ENCODE assay signal across 8 mouse cellular contexts in genomic region chr5:117096716-117097115, GRCm38 (mm10). TPM values are rescaled to one million over a fixed set of nuclear protein-coding genes. Genes with fewer than 3 reads are reported as not detected.
DNase-seq lines count a peak whose midpoint lies in the region; ATAC-seq and TF ChIP-seq lines count a peak whose summit lies in the region.

No protein-coding gene starts in this region.

- no peaks in the 10 kb centered on the region for H3K27me3 ChIP-seq in hindbrain, embryonic 10.5 days (ENCODE audit: insufficient read depth, poor library complexity, severe bottlenecking)
- no peaks in the 10 kb centered on the region for H3K27me3 ChIP-seq in hindbrain, embryonic 16.5 days (replicated peaks; ENCODE audit: control insufficient read depth, insufficient read depth, low read length)
- H3K27me3 ChIP-seq in MEL (ENCODE audit: control insufficient read depth in 1 of 2, insufficient read depth in 2 of 2, low read length in 2 of 2): no peaks in the 10 kb centered on the region
- no peaks in the 10 kb centered on the region for H3K27me3 ChIP-seq in kidney, postnatal 0 days (ENCODE audit: insufficient read depth, low read length)

- no peak overlapping the region for H3K9ac ChIP-seq in hindbrain, embryonic 16.5 days (ENCODE audit: low read depth, low read length)
- no peak overlapping the region for H3K9ac ChIP-seq in MEL (ENCODE audit: control insufficient read depth, low read depth, low read length, poor library complexity, severe bottlenecking)
- H3K9ac ChIP-seq in kidney, postnatal 0 days (ENCODE audit: low read depth, low read length): no peak overlapping the region

- DNase-seq in hindbrain, embryonic 10.5 days (ENCODE audit: low spot score): peak; percentile 46
- DNase-seq in 416B (ENCODE audit: low read depth) (peak; percentile 82), MEL (ENCODE audit: low read depth, low spot score) (peak; percentile 66)
- peak; percentile 75 to 77 for DNase-seq in cerebellum, postnatal 14 days
- DNase-seq in kidney, postnatal 0 days (ENCODE audit: low spot score): peak; percentile 70
- peak; percentile 46 to 64 for DNase-seq in lung, postnatal 4 days
- peak; percentile 61 for DNase-seq in thymus, postnatal 4 days

- TF ChIP-seq RAD21 in MEL (IDR thresholded peaks at IDR 0.05; ENCODE audit: low read depth, low read length): peak; percentile 73

- no peak for TF ChIP-seq EP300 in MEL (IDR thresholded peaks at IDR 0.05; ENCODE audit: low read depth in 1 of 2, low read length in 2 of 2)

- TF ChIP-seq POLR2A in MEL (IDR thresholded peaks at IDR 0.05; ENCODE audit: control insufficient read depth in 1 of 2, insufficient read depth in 1 of 2, low read depth in 1 of 2, low read length in 2 of 2, poor library complexity in 1 of 2): no peak

- peak; percentile 75 to 84 (median 76) for TF ChIP-seq CTCF in MEL (IDR thresholded peaks at IDR 0.05 in 2 of 3, conservative IDR thresholded peaks at IDR 0.05 in 1 of 3; ENCODE audit: control insufficient read depth in 1 of 3, insufficient read depth in 1 of 3, low read depth in 2 of 3, low read length in 3 of 3, poor library complexity in 1 of 3, severe bottlenecking in 1 of 3)
- TF ChIP-seq CTCF in kidney, postnatal 0 days (IDR thresholded peaks at IDR 0.05; ENCODE audit: low read depth): peak; percentile 82

- no peaks in the 10 kb centered on the region for H3K79me2 ChIP-seq in MEL (ENCODE audit: control insufficient read depth, insufficient read depth, low read length, poor library complexity)

- H3K4me3 ChIP-seq in hindbrain, embryonic 10.5 days: no peak overlapping the region
- no peak overlapping the region for H3K4me3 ChIP-seq in hindbrain, embryonic 16.5 days (ENCODE audit: low read length)
- H3K4me3 ChIP-seq in MEL (ENCODE audit: control insufficient read depth in 1 of 2, insufficient read depth in 1 of 2, low read depth in 2 of 2, low read length in 2 of 2): no peak overlapping the region
- no peak overlapping the region for H3K4me3 ChIP-seq in kidney, postnatal 0 days (replicated peaks; ENCODE audit: low read depth, low read length)

- H3K4me1 ChIP-seq in hindbrain, embryonic 10.5 days (replicated peaks): peaks cover 15% of the 10 kb centered on the region; the same call in 1 of the 2 replicates
- H3K4me1 ChIP-seq in hindbrain, embryonic 16.5 days (ENCODE audit: control insufficient read depth, insufficient read depth, low read depth, low read length): no peaks in the 10 kb centered on the region
- no peaks in the 10 kb centered on the region for H3K4me1 ChIP-seq in MEL (ENCODE audit: control insufficient read depth in 1 of 2, insufficient read depth in 2 of 2, low read length in 2 of 2)
- H3K4me1 ChIP-seq in kidney, postnatal 0 days (replicated peaks; ENCODE audit: insufficient read depth, low read length): no peaks in the 10 kb centered on the region

- H3K4me2 ChIP-seq in hindbrain, embryonic 16.5 days (ENCODE audit: low read length): no peak overlapping the region
- no peak overlapping the region for H3K4me2 ChIP-seq in kidney, postnatal 0 days (ENCODE audit: low read length)

- H3K27ac ChIP-seq in hindbrain, embryonic 10.5 days: no peak overlapping the region
- no peak overlapping the region for H3K27ac ChIP-seq in hindbrain, embryonic 16.5 days (ENCODE audit: low read depth, low read length)
- no peak overlapping the region for H3K27ac ChIP-seq in MEL (ENCODE audit: control insufficient read depth, low read depth, low read length)
- no peak overlapping the region for H3K27ac ChIP-seq in kidney, postnatal 0 days

- peaks cover 93% of the 10 kb centered on the region for H3K36me3 ChIP-seq in hindbrain, embryonic 10.5 days
- peaks cover 28% of the 10 kb centered on the region for H3K36me3 ChIP-seq in hindbrain, embryonic 16.5 days (ENCODE audit: control insufficient read depth, insufficient read depth, low read length)
- peaks cover 0 to 2% of the 10 kb centered on the region in 2 experiments; a peak in 1 of 4 replicates for H3K36me3 ChIP-seq in MEL (ENCODE audit: control insufficient read depth in 1 of 2, insufficient read depth in 2 of 2, low read length in 2 of 2)
- H3K36me3 ChIP-seq in kidney, postnatal 0 days (ENCODE audit: insufficient read depth, low read length): peaks cover 59% of the 10 kb centered on the region

- 58% methylated on average over 3 of the region's 3 CpGs for WGBS in hindbrain, embryonic 10.5 days
- 42% methylated on average over 3 of the region's 3 CpGs for WGBS in hindbrain, embryonic 16.5 days
- 35% methylated on average over 3 of the region's 3 CpGs for WGBS in kidney, postnatal 0 days

- no peaks in the 10 kb centered on the region for H3K9me3 ChIP-seq in hindbrain, embryonic 10.5 days
- no peaks in the 10 kb centered on the region for H3K9me3 ChIP-seq in hindbrain, embryonic 16.5 days (ENCODE audit: control insufficient read depth, low read length)
- H3K9me3 ChIP-seq in MEL (replicated peaks; ENCODE audit: insufficient read depth, low read length): no peaks in the 10 kb centered on the region
- no peaks in the 10 kb centered on the region for H3K9me3 ChIP-seq in kidney, postnatal 0 days (replicated peaks; ENCODE audit: low read length)

- ATAC-seq in hindbrain, embryonic 16.5 days: no peak
- no peak for ATAC-seq in kidney, postnatal 0 days (replicated peaks; ENCODE audit: low FRiP score, low read depth)

TF ChIP-seq in MEL, 35 proteins besides CTCF, POLR2A, EP300 and RAD21:
- 0 out of 2 replicates have a peak, but pooled peaks have one; percentile 22 for TF ChIP-seq MYC (IDR thresholded peaks at IDR 0.05; ENCODE audit: low read depth, low read length)
- 0 out of 2 replicates have a peak, but pooled peaks have one; percentile 21 for TF ChIP-seq ZKSCAN1 (IDR thresholded peaks at IDR 0.05; ENCODE audit: low read depth, low read length)
- no peak for TF ChIP-seq USF1 (IDR thresholded peaks at IDR 0.05; ENCODE audit: low read depth, low read length)
- TF ChIP-seq GATA1 (IDR thresholded peaks at IDR 0.05; ENCODE audit: low read depth, low read length): no peak
- peak; percentile 49 for TF ChIP-seq ZC3H11A (IDR thresholded peaks at IDR 0.05; ENCODE audit: low read depth, low read length)
- TF ChIP-seq ZNF384 (IDR thresholded peaks at IDR 0.05; ENCODE audit: low read depth, low read length): peak; percentile 98
- no peak for TF ChIP-seq TAL1 (IDR thresholded peaks at IDR 0.05; ENCODE audit: low read length)
- no peak for TF ChIP-seq ELF1 (IDR thresholded peaks at IDR 0.05; ENCODE audit: low read depth, low read length)
- no peak for TF ChIP-seq TCF12 (IDR thresholded peaks at IDR 0.05; ENCODE audit: low read depth, low read length)
- TF ChIP-seq HCFC1 (IDR thresholded peaks at IDR 0.05; ENCODE audit: low read depth, low read length): peak; percentile 25; the same call in 1 of the 2 replicates
- TF ChIP-seq MAZ (IDR thresholded peaks at IDR 0.05; ENCODE audit: low read depth, low read length): no peak
- TF ChIP-seq MAFK (IDR thresholded peaks at IDR 0.05; ENCODE audit: borderline replicate concordance, low read depth, low read length): no peak
- no peak for TF ChIP-seq POLR2AphosphoS2 (IDR thresholded peaks at IDR 0.05; ENCODE audit: low read length)
- no peak for TF ChIP-seq KAT2A (conservative IDR thresholded peaks at IDR 0.05; ENCODE audit: low read depth, low read length)
- TF ChIP-seq MAX (IDR thresholded peaks at IDR 0.05; ENCODE audit: low read length): no peak
- no peak for TF ChIP-seq ZMIZ1 (IDR thresholded peaks at IDR 0.05; ENCODE audit: low read depth, low read length)
- TF ChIP-seq USF2 (IDR thresholded peaks at IDR 0.05; ENCODE audit: borderline replicate concordance in 1 of 2, insufficient read depth in 1 of 2, low read depth in 1 of 2, low read length in 2 of 2): no peak
- no peak; the same call in 1 of the 2 replicates for TF ChIP-seq SIN3A (IDR thresholded peaks at IDR 0.05; ENCODE audit: low read length)
- no peak for TF ChIP-seq UBTF (IDR thresholded peaks at IDR 0.05; ENCODE audit: borderline replicate concordance, insufficient read depth, low read depth, low read length)
- peak; percentile 67 for TF ChIP-seq SMC3 (IDR thresholded peaks at IDR 0.05; ENCODE audit: low read depth, low read length)

RNA-seq across cellular contexts. Expression of gene Suds3, which starts 19.2 kb away (rescaled TPM):
- 79.1 and 90.4 TPM in 2 replicates for polyA plus RNA-seq in hindbrain, embryonic 10.5 days (2016; fragmentation: Nextera tagmentation; extraction: Ambion mirVana)
- polyA plus RNA-seq in hindbrain, embryonic 16.5 days (2015; fragmentation: Nextera tagmentation; extraction: Ambion mirVana): 70.0 and 76.7 TPM in 2 replicates
- total RNA-seq in MEL (2012; rRNA removed): 64.6 and 67.8 TPM in 2 replicates
- 100 to 1,000 TPM in 1 of 2 experiments, not detected in 1; 102 TPM for polyA plus RNA-seq in MEL (2012; ENCODE audit: insufficient read depth in 1 of 2, insufficient read length in 2 of 2, low read depth in 1 of 2, low replicate concordance in 2 of 2, missing spikeins in 1 of 2)
- polyA plus RNA-seq in kidney, postnatal 0 days (2015; fragmentation: Nextera tagmentation; extraction: Ambion mirVana): 69.3 and 69.5 TPM in 2 replicates

RNA-seq across cellular contexts. Expression of gene Taok3, which starts 23.2 kb away (rescaled TPM):
- 10.4 and 16.4 TPM in 2 replicates for polyA plus RNA-seq in hindbrain, embryonic 10.5 days (2016; fragmentation: Nextera tagmentation; extraction: Ambion mirVana)
- polyA plus RNA-seq in hindbrain, embryonic 16.5 days (2015; fragmentation: Nextera tagmentation; extraction: Ambion mirVana): 61.7 and 63.3 TPM in 2 replicates
- total RNA-seq in MEL (2012; rRNA removed): 32.1 and 33.7 TPM in 2 replicates
- 10 to 100 TPM in 1 of 2 experiments, not detected in 1; 79.2 TPM for polyA plus RNA-seq in MEL (2012; ENCODE audit: insufficient read depth in 1 of 2, insufficient read length in 2 of 2, low read depth in 1 of 2, low replicate concordance in 2 of 2, missing spikeins in 1 of 2)
- polyA plus RNA-seq in kidney, postnatal 0 days (2015; fragmentation: Nextera tagmentation; extraction: Ambion mirVana): 16.1 and 19.8 TPM in 2 replicates
